Mouse (Mus musculus) right cerebral cortex, postnatal 36 days (tissue): Measurements from ENCODE around the gene Omg.

Experiments
- DNase-seq, 2 experiments: peaks; one replicate each; pipeline ENCODE4 v3.0.0; 2022; ENCODE audit warnings: low spot score in 2 of 2, mixed read lengths in 1 of 2

The Omg gene

GRCm38 (mm10) chr11:79515798-79516197 lies 11.9 kb upstream of the Omg start:
- no peak for DNase-seq

GRCm38 (mm10) chr11:79515331-79515730 lies 11.4 kb upstream of the Omg start:
- no peak for DNase-seq

- no peak for DNase-seq
Observed at GRCm38 (mm10) chr11:79511970-79512369, 8.1 kb upstream of the Omg start.

GRCm38 (mm10) chr11:79504506-79504905 lies 622 bp upstream of the Omg start:
- no peak for DNase-seq

GRCm38 (mm10) chr11:79502917-79503316 lies 967 bp downstream of the Omg start:
- DNase-seq = no peak

- no peak for DNase-seq
Observed at GRCm38 (mm10) chr11:79494976-79495800, 8.7 kb downstream of the Omg start.

- no peak for DNase-seq
Observed at GRCm38 (mm10) chr11:79484721-79485120, 19.2 kb downstream of the Omg start.

GRCm38 (mm10) chr11:79483876-79484528 lies 19.9 kb downstream of the Omg start:
- DNase-seq = no peak

GRCm38 (mm10) chr11:79483392-79483791 lies 20.5 kb downstream of the Omg start:
- no peak for DNase-seq

- no peak for DNase-seq
Observed at GRCm38 (mm10) chr11:79468097-79468496, 35.8 kb downstream of the Omg start.

- DNase-seq = no peak
Observed at GRCm38 (mm10) chr11:79460756-79461450, 43.0 kb downstream of the Omg start.

- DNase-seq = no peak
Observed at GRCm38 (mm10) chr11:79459846-79460245, 44.0 kb downstream of the Omg start.

- DNase-seq = no peak
Observed at GRCm38 (mm10) chr11:79457928-79458327, 46.0 kb downstream of the Omg start.

- DNase-seq = no peak
Observed at GRCm38 (mm10) chr11:79452966-79453365, 50.9 kb downstream of the Omg start.
